Mouse (Mus musculus) brain, embryonic 14.5 days (tissue): Measurements from ENCODE around the gene Gpr156.

Source experiments
- CTCF ChIP-seq: fragments of 200-500 bp; IDR thresholded peaks from 2 replicates; pipeline ENCODE4 v1.5.1; 2012; ENCODE audit warnings: inconsistent platforms, mild to moderate bottlenecking, moderate library complexity, borderline replicate concordance; ENCODE audit not compliant: insufficient read depth, insufficient read length; ENCODE audit errors: extremely low read depth
- POLR2A ChIP-seq: fragments of 200-500 bp; IDR thresholded peaks from 2 replicates; pipeline ENCODE4 v1.6.1; 2012; ENCODE audit warnings: mild to moderate bottlenecking, inconsistent platforms, borderline replicate concordance; ENCODE audit not compliant: poor library complexity, insufficient read depth, insufficient read length, severe bottlenecking; ENCODE audit errors: extremely low read depth

DNA sequence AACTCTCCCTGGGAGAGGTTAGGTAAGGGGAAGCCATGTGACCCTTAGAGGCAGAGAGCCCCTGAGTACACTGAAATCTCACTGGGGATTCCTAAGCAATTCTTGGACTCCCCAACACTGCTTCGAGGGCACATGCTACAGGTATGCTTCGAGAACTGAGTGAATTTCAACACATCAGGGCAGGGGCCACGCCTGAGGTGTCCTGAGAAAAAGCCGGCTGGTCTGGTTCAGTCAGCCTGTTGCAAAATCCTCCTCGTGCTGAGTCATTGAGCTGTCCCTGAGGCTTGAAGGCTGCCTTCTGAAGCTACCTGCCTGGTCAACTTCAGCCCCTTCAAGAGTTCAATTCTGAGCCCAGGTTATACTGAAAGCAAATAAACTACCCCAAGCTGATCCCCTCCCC, 96.1 kb downstream of the Gpr156 start:
- TF ChIP-seq CTCF = no peak
- TF ChIP-seq POLR2A = no peak
